Mouse (Mus musculus): ENCODE measurements at regions not wholly inside any gene's neighbourhood (a gene's known extent, or its start where the extent isn't known, plus 50 kb on each side); places are given as distances from the start of the nearest gene placed in this dataset.

DNA sequence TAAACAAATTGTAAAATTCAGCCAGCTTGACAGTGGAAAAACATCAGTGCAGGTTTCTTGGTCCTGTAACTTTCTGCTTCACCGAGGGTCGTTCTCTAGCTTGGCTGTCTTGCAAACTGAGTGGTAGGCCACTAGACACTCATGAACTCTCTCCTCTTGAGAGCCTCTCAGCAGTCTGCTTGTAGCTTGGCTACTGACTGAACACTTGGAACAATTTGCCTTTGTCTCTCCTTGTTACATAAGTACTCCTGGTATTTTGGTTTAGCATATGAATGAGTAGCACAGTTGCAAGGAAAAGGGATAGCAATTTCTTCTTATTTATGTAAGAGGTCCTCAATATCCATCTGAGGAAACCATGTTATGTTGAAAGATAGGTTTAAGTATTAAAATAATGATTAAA lies 769.6 kb upstream of the Sel1l start:
- DNase-seq: no peak

DNA sequence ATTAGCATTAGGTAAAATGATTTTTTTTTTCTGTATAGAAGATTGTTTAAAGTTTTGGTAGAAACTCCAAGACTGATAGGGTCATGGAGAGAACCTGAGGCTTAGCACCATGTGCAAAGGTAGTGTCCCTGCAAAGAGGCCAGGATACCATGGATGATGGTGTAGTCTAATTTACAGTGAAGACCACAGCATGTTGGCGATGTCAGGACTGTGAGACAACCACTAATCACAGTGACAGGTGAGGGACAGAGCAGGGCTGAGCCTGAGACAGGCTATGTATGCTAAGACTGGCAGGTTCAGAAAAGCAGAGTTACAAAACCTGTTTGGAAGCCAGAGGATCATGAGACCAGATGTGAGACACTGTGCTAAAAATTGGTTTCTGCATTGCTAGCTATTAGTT lies 752.7 kb upstream of the Sel1l start:
- DNase-seq: no peak

- DNase-seq: no peak
These were observed 740.8 kb upstream of the Sel1l start for GRCm38 (mm10) chr12:92589725-92590124.

DNA sequence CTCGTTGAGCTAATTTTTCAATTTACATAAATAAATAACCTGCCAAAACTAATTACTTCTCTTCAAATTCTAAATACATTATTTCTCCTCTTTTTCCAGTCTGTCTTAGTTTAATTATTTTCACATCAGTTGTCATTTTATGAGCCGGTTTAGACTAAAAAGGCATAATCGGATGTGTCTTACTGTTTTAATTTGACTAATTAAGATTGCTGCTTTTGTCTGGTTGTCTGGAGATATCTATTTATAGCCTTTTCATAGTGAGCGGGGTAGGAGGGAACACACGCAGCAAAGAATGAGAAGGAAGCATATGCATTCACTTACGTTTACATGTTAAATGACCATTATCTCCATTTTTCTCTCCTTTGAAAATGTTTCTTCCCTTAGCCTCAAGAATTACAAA lies 740.3 kb upstream of the Sel1l start:
- DNase-seq: no peak

DNA sequence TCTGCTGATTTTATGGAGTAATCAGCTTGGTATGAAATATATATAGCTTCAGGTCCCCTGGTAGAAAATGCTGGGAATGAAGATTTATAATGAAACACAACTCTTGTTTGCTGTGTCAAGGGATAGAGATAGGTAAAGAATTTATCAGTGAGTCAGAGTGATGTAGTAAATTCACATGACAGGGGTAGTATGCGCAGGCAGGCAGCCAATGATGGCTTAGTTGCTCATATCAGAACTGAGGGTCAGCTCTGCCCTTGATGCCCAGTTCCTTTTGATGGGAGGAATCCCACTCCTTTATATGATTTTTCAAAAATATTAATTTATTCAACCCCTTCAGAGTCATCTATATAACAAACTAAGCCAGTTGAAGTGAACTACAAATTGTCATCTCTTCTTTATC lies 729.6 kb upstream of the Sel1l start:
- DNase-seq: no peak

All from lung, adult 18-20 months (tissue).